Mouse (Mus musculus): ENCODE measurements around the gene Eif4g2. TPM values are rescaled to one million over a fixed set of nuclear protein-coding genes. Genes with fewer than 3 reads are reported as not detected.

Gene Eif4g2
- polyA plus RNA-seq, 1 experiment from 2014 or later: 1,582 TPM

- no peak overlapping the region for H3K4me2 ChIP-seq (ENCODE audit: low read length)
- no peak for DNase-seq
- H3K9ac ChIP-seq (replicated peaks; ENCODE audit: low read length): no peak overlapping the region
- no peaks in the 10 kb centered on the region for H3K27me3 ChIP-seq (ENCODE audit: control insufficient read depth, insufficient read depth, low read length)
- H3K27ac ChIP-seq (replicated peaks; ENCODE audit: low read depth, low read length): no peak overlapping the region
- H3K4me3 ChIP-seq (replicated peaks; ENCODE audit: low read depth, low read length): no peak overlapping the region
- no peaks in the 10 kb centered on the region for H3K4me1 ChIP-seq (ENCODE audit: control insufficient read depth, insufficient read depth, low read length)
- no peaks in the 10 kb centered on the region for H3K9me3 ChIP-seq (ENCODE audit: control insufficient read depth, low read length)
- H3K36me3 ChIP-seq (ENCODE audit: control insufficient read depth, insufficient read depth, low read length): no peaks in the 10 kb centered on the region
- WGBS: 88% methylated on average over 4 of the region's 4 CpGs
- no peak for ATAC-seq (ENCODE audit: low FRiP score, low TSS enrichment)
Measured at GRCm38 (mm10) chr7:111020814-111021213, 62.0 kb downstream of the Eif4g2 start.

Other genes starting within 250 kb of the Eif4g2 start
- gene Rnf141, start 238.6 kb downstream of the Eif4g2 start, polyA plus RNA-seq (2014; fragmentation: Nextera tagmentation; extraction: Ambion mirVana): 24.0 and 38.3 TPM in 2 replicates
- gene Lyve1, start 219.8 kb downstream of the Eif4g2 start, polyA plus RNA-seq (2014; fragmentation: Nextera tagmentation; extraction: Ambion mirVana): 4.7 TPM in 1 of 2 replicates, not detected in the other
- gene Mrvi1, start 100.6 kb downstream of the Eif4g2 start, polyA plus RNA-seq (2014; fragmentation: Nextera tagmentation; extraction: Ambion mirVana): 0.73 and 0.99 TPM in 2 replicates
- gene Ctr9, start 54.1 kb downstream of the Eif4g2 start, polyA plus RNA-seq (2014; fragmentation: Nextera tagmentation; extraction: Ambion mirVana): 59.4 and 90.4 TPM in 2 replicates

All from midbrain, embryonic 14.5 days (tissue).